Mouse (Mus musculus) cerebellum, adult 2 months (tissue): ENCODE data around the gene Pik3r1.

Experiments
- CTCF ChIP-seq: fragments of 200-500 bp; IDR thresholded peaks from 2 replicates; pipeline ENCODE4 v1.5.1; 2011; ENCODE audit warnings: low read depth, mild to moderate bottlenecking, control low read depth, low read length, moderate library complexity, borderline replicate concordance; ENCODE audit not compliant: insufficient read depth
- POLR2A ChIP-seq: fragments of 200-500 bp; IDR thresholded peaks from 2 replicates; pipeline ENCODE4 v1.6.1; 2011; ENCODE audit warnings: low read length, control low read depth, borderline replicate concordance; ENCODE audit not compliant: insufficient read depth

DNA sequence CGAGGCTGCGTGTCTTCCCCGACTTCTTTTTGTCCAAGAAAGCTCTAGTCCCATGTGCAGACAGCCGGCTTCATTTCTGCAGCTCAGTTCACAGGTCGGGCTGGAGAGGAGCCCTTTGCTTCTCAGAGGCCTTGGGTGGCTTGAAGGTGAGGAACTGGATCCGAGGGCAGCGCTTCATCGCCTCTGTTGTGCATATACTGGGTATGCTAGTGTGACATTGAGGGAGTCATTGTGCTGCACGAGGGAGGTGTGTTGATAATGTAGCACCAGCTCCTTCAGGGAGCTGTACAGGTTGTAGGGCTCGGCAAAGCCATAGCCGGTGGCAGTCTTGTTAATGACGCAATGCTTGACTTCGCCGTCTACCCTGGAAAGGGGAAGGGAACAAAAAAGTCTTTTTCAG is 83.3 kb downstream of the Pik3r1 start:
- no peak for TF ChIP-seq CTCF
- TF ChIP-seq POLR2A, result no peak
